ENCODE assay signal across 27 mouse cellular contexts in the genomic region with DNA sequence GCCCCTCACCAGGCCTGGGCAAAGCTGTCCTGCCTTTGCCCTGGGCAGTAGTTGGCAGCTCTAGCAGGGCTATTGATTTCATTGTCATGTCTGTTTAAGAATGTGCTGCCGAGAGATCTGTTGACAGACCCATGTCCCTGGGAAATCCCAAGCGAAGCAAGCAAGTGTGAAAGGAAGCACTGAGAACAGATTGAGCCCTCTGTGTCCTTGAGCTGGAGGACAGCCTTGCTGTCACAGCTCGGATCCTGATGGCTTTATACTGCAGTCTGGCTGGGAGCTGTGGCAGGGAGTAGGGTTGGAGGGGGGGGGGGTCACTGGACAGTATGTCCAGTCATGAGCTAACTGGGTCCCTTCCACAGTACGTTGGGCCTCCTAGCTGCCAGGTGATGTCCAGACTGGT. TPM values are rescaled to one million over a fixed set of nuclear protein-coding genes. Genes with fewer than 3 reads are reported as not detected.
DNase-seq lines count a peak whose midpoint lies in the region; ATAC-seq and TF ChIP-seq lines count a peak whose summit lies in the region.
"Had no signal": no experiment of that assay in that cellular context is flagged by ENCODE, and none has a peak within 500 bp of the region (broad histone marks: within the 10 kb centered on the region; RNA-seq: fewer than 3 reads in every experiment).

No protein-coding gene starts in this region.

- H3K4me1 ChIP-seq in hindbrain, embryonic 13.5 days (replicated peaks): peaks cover 44% of the 10 kb centered on the region
- H3K4me1 ChIP-seq in hindbrain, embryonic 12.5 days: peaks cover 27% of the 10 kb centered on the region
- 0 out of 2 replicates have a peak, but pooled peaks cover 6% of the 10 kb centered on the region for H3K4me1 ChIP-seq in midbrain, postnatal 0 days (ENCODE audit: insufficient read depth, low read length)
- H3K4me1 ChIP-seq in midbrain, embryonic 16.5 days (ENCODE audit: control insufficient read depth, insufficient read depth, low read length): peaks cover 12% of the 10 kb centered on the region
- H3K4me1 ChIP-seq: heart, embryonic 10.5 days had no signal

- 0 out of 2 replicates have a peak overlapping the region, but pooled peaks have one; percentile 35 for H3K27ac ChIP-seq in hindbrain, embryonic 13.5 days
- no peak overlapping the region for H3K27ac ChIP-seq in hindbrain, embryonic 12.5 days
- no peak overlapping the region for H3K27ac ChIP-seq in midbrain, postnatal 0 days (ENCODE audit: low read depth, low read length)
- H3K27ac ChIP-seq in midbrain, embryonic 16.5 days (ENCODE audit: low read length): no peak overlapping the region
- H3K27ac ChIP-seq: embryonic facial prominence, embryonic 15.5 days; heart, embryonic 10.5 days; macrophage had no signal

- H3K4me3 ChIP-seq in hindbrain, embryonic 13.5 days: no peak overlapping the region
- H3K4me3 ChIP-seq in hindbrain, embryonic 12.5 days: no peak overlapping the region
- no peak overlapping the region for H3K4me3 ChIP-seq in midbrain, postnatal 0 days (ENCODE audit: low read depth, low read length)
- H3K4me3 ChIP-seq in midbrain, embryonic 16.5 days (ENCODE audit: low read depth, low read length): no peak overlapping the region
- H3K4me3 ChIP-seq: embryonic facial prominence, embryonic 15.5 days; heart, embryonic 10.5 days had no signal

- peak; percentile 39 for DNase-seq in adrenal gland, adult 8-10 months
- no peak for DNase-seq in adrenal gland, postnatal 25 days
- DNase-seq in midbrain, postnatal 0 days (ENCODE audit: low spot score): peak; percentile 66
- DNase-seq in right cerebral cortex, postnatal 36 days (ENCODE audit: low spot score in 2 of 2): no peak
- DNase-seq: cerebellum, adult 2 months; gastrocnemius, postnatal 10 days; kidney, adult 18-20 months; liver, postnatal 0 days; right cerebral cortex, postnatal 14 days; spleen, adult 18-20 months had no signal

- TF ChIP-seq CTCF in midbrain, postnatal 0 days (IDR thresholded peaks at IDR 0.05): no peak

- H3K27me3 ChIP-seq in hindbrain, embryonic 13.5 days: no peaks in the 10 kb centered on the region
- H3K27me3 ChIP-seq in hindbrain, embryonic 12.5 days: 0 out of 2 replicates have a peak, but pooled peaks cover 3% of the 10 kb centered on the region
- no peaks in the 10 kb centered on the region for H3K27me3 ChIP-seq in midbrain, postnatal 0 days (ENCODE audit: insufficient read depth, low read length)
- no peaks in the 10 kb centered on the region for H3K27me3 ChIP-seq in midbrain, embryonic 16.5 days (ENCODE audit: control insufficient read depth, insufficient read depth, low read depth, low read length)
- H3K27me3 ChIP-seq: embryonic facial prominence, embryonic 15.5 days had no signal

- no peaks in the 10 kb centered on the region for H3K36me3 ChIP-seq in hindbrain, embryonic 13.5 days
- no peaks in the 10 kb centered on the region for H3K36me3 ChIP-seq in hindbrain, embryonic 12.5 days
- H3K36me3 ChIP-seq in midbrain, postnatal 0 days (ENCODE audit: insufficient read depth, low read length): no peaks in the 10 kb centered on the region
- no peaks in the 10 kb centered on the region for H3K36me3 ChIP-seq in midbrain, embryonic 16.5 days (ENCODE audit: control insufficient read depth, insufficient read depth, low read length)
- H3K36me3 ChIP-seq: embryonic facial prominence, embryonic 15.5 days; heart, embryonic 10.5 days had no signal

- H3K9me3 ChIP-seq in hindbrain, embryonic 13.5 days: no peaks in the 10 kb centered on the region
- no peaks in the 10 kb centered on the region for H3K9me3 ChIP-seq in hindbrain, embryonic 12.5 days (replicated peaks)
- no peaks in the 10 kb centered on the region for H3K9me3 ChIP-seq in midbrain, postnatal 0 days (ENCODE audit: low read length)
- H3K9me3 ChIP-seq in midbrain, embryonic 16.5 days (replicated peaks; ENCODE audit: control insufficient read depth, low read length, poor library complexity, severe bottlenecking): no peaks in the 10 kb centered on the region
- H3K9me3 ChIP-seq: embryonic facial prominence, embryonic 15.5 days; heart, embryonic 10.5 days had no signal

- no peak for ATAC-seq in hindbrain, embryonic 13.5 days (ENCODE audit: low FRiP score)
- no peak for ATAC-seq in hindbrain, embryonic 12.5 days (ENCODE audit: low FRiP score)
- ATAC-seq in midbrain, postnatal 0 days (ENCODE audit: low FRiP score): peak; percentile 69
- no peak for ATAC-seq in midbrain, embryonic 16.5 days
- ATAC-seq: CD4-positive, CD25-positive, alpha-beta regulatory T cell, adult 4 months; forebrain, embryonic 16.5 days; inflammation-experienced regulatory T-cells, adult 6 months; liver, postnatal 0 days; lung, postnatal 0 days had no signal

- H3K9ac ChIP-seq in hindbrain, embryonic 13.5 days: no peak overlapping the region
- no peak overlapping the region for H3K9ac ChIP-seq in hindbrain, embryonic 12.5 days
- H3K9ac ChIP-seq in midbrain, postnatal 0 days (replicated peaks; ENCODE audit: low read length, poor library complexity, severe bottlenecking): no peak overlapping the region
- no peak overlapping the region for H3K9ac ChIP-seq in midbrain, embryonic 16.5 days (ENCODE audit: low read depth, low read length)
- H3K9ac ChIP-seq: embryonic facial prominence, embryonic 15.5 days; liver, postnatal 0 days had no signal

- WGBS in hindbrain, embryonic 13.5 days: 54% methylated on average over 4 of the region's 4 CpGs
- 69% methylated on average over 4 of the region's 4 CpGs for WGBS in hindbrain, embryonic 12.5 days
- WGBS in midbrain, postnatal 0 days: 46% methylated on average over 4 of the region's 4 CpGs
- 51% methylated on average over 4 of the region's 4 CpGs for WGBS in midbrain, embryonic 16.5 days

- H3K4me2 ChIP-seq in hindbrain, embryonic 13.5 days: no peak overlapping the region
- H3K4me2 ChIP-seq in hindbrain, embryonic 12.5 days (replicated peaks): no peak overlapping the region
- no peak overlapping the region for H3K4me2 ChIP-seq in midbrain, postnatal 0 days (ENCODE audit: low read depth, low read length, poor library complexity, severe bottlenecking)
- H3K4me2 ChIP-seq in midbrain, embryonic 16.5 days (ENCODE audit: low read length): no peak overlapping the region
- H3K4me2 ChIP-seq: embryonic facial prominence, embryonic 15.5 days; liver, embryonic 11.5 days had no signal

RNA-seq across cellular contexts. Expression of gene Cdhr3, which starts 13.0 kb away (rescaled TPM):
- total RNA-seq in adrenal gland, adult 8-10 months (2022): under 1 TPM in 2 of 4 experiments, not detected in 2; 0.15 to 0.30 TPM
- not detected in 2 replicates for total RNA-seq in adrenal gland, postnatal 25 days (2021)
- 0.25 and 0.26 TPM in 2 replicates for polyA plus RNA-seq in hindbrain, embryonic 13.5 days (2015; fragmentation: Nextera tagmentation; extraction: Ambion mirVana)
- 0.25 and 0.69 TPM in 2 replicates for polyA plus RNA-seq in hindbrain, embryonic 12.5 days (2016; fragmentation: Nextera tagmentation; extraction: Ambion mirVana)
- 0.42 and 0.55 TPM in 2 replicates for total RNA-seq in midbrain, postnatal 0 days (2014; rRNA removed)
- 0.72 and 1.0 TPM in 2 replicates for polyA plus RNA-seq in midbrain, postnatal 0 days (2015; fragmentation: Nextera tagmentation; extraction: Ambion mirVana)
- 0.51 and 0.56 TPM in 2 replicates for polyA plus RNA-seq in midbrain, embryonic 16.5 days (2015; fragmentation: Nextera tagmentation; extraction: Ambion mirVana)
- total RNA-seq: granulocyte monocyte progenitor cell, adult 5-6 weeks; monocyte, adult 5-6 weeks; neutrophil, adult 5-6 weeks had no signal
- polyA plus RNA-seq: large intestine, adult 2 months; limb, embryonic 11.5 days; liver, embryonic 11.5 days; liver, postnatal 0 days; macrophage; urinary bladder, adult 2 months had no signal

RNA-seq across cellular contexts. Expression of gene Atxn7l1, which starts 41.8 kb away (rescaled TPM):
- total RNA-seq in adrenal gland, adult 8-10 months (2022): 10 to 100 TPM; 25.2 to 44.6 (median 35.4) TPM
- total RNA-seq in adrenal gland, postnatal 25 days (2021): 31.2 and 33.1 TPM in 2 replicates
- polyA plus RNA-seq in hindbrain, embryonic 13.5 days (2015; fragmentation: Nextera tagmentation; extraction: Ambion mirVana): 19.9 and 22.4 TPM in 2 replicates
- 18.4 and 18.5 TPM in 2 replicates for polyA plus RNA-seq in hindbrain, embryonic 12.5 days (2016; fragmentation: Nextera tagmentation; extraction: Ambion mirVana)
- total RNA-seq in midbrain, postnatal 0 days (2014; rRNA removed): 23.6 and 27.8 TPM in 2 replicates
- polyA plus RNA-seq in midbrain, postnatal 0 days (2015; fragmentation: Nextera tagmentation; extraction: Ambion mirVana): 20.3 and 20.9 TPM in 2 replicates
- polyA plus RNA-seq in midbrain, embryonic 16.5 days (2015; fragmentation: Nextera tagmentation; extraction: Ambion mirVana): 21.3 and 25.0 TPM in 2 replicates

Comparison
In these comparisons a context has a peak if more than half of its experiments do, and no peak if none do; other contexts are left out.
1. DNase-seq: peak in adrenal gland, adult 8-10 months (single experiment) and midbrain, postnatal 0 days (single experiment); none in adrenal gland, postnatal 25 days (single experiment) and right cerebral cortex, postnatal 36 days (0 of 2).